Mouse (Mus musculus) liver, adult 2 months (tissue): ENCODE measurements around the gene Pfas. TPM values are rescaled to one million over a fixed set of nuclear protein-coding genes. Genes with fewer than 3 reads are reported as not detected.
A peak's percentile ranks its signal among the peaks of the same experiment; 100 is the strongest.
"Not testable (repeated sequence)": the region's sequence is repeated elsewhere in the genome, so short reads cannot be mapped to it uniquely, and the experiment has no call there.

Source experiments
- DNase-seq: peaks from one replicate; pipeline ENCODE4 v3.0.0-alpha.2; 2011; ENCODE audit warnings: low read depth, low spot score; ENCODE audit errors: extremely low read depth
- H3K27ac ChIP-seq: fragments of 200-500 bp; replicated peaks from 2 replicates; pipeline ENCODE4 v1.5.1; 2012; ENCODE audit warnings: low read depth, mild to moderate bottlenecking, control low read depth, inconsistent platforms, low read length; ENCODE audit not compliant: insufficient read depth
- H3K27me3 ChIP-seq: fragments of 200-500 bp; 2 replicates; pipeline ENCODE4 v1.6.1; 2012; ENCODE audit warnings: mild to moderate bottlenecking, moderate library complexity, low read length, inconsistent platforms; ENCODE audit not compliant: control insufficient read depth, insufficient read depth
- H3K36me3 ChIP-seq: fragments of 200-500 bp; 2 replicates; pipeline ENCODE4 v1.6.1; 2012; ENCODE audit warnings: low read length, inconsistent platforms; ENCODE audit not compliant: control insufficient read depth, insufficient read depth
- H3K4me1 ChIP-seq: fragments of 200-500 bp; 2 replicates; pipeline ENCODE4 v1.6.1; 2011; ENCODE audit warnings: low read length; ENCODE audit not compliant: control insufficient read depth, insufficient read depth
- H3K4me3 ChIP-seq: fragments of 200-500 bp; 2 replicates; pipeline ENCODE4 v1.5.1; 2011; ENCODE audit warnings: low read depth, mild to moderate bottlenecking, control low read depth, low read length, moderate library complexity; ENCODE audit not compliant: insufficient read depth
- H3K79me2 ChIP-seq: fragments of 200-500 bp; 2 replicates; pipeline ENCODE4 v1.6.1; 2012; ENCODE audit warnings: inconsistent platforms, mild to moderate bottlenecking, low read length, moderate library complexity; ENCODE audit not compliant: control insufficient read depth, insufficient read depth
- H3K9ac ChIP-seq: fragments of 200-500 bp; 2 replicates; pipeline ENCODE4 v1.6.1; 2012; ENCODE audit warnings: low read depth, mild to moderate bottlenecking, control low read depth, inconsistent platforms, low read length
- CTCF ChIP-seq: fragments of 200-500 bp; IDR thresholded peaks from 2 replicates; pipeline ENCODE4 v1.5.1; 2011; ENCODE audit warnings: low read depth, low read length, control low read depth
- POLR2A ChIP-seq: fragments of 200-500 bp; IDR thresholded peaks from 2 replicates; pipeline ENCODE4 v1.6.1; 2011; ENCODE audit warnings: low read length, control low read depth; ENCODE audit not compliant: insufficient read depth; ENCODE audit errors: extremely low read depth
- WGBS: fragments of 180-500 bp; shearing (Covaris S2); methylation state at CpG from one replicate; pipeline ENCODE4 v1.1.7; 2018; 5-methylcytosine and 5-hydroxymethylcytosine counted together
- polyA plus RNA-seq: library from polyadenylated mRNA; depleted of rRNA; stranded (reverse); fragments of >200 nt; gene quantifications from 2 replicates; pipeline ENCODE4 v1.2.3, GENCODE M21; 2012
- total RNA-seq: library from RNA; depleted of rRNA; stranded (reverse); fragments of >200 nt; gene quantifications from 2 replicates; pipeline ENCODE4 v1.2.3, GENCODE M21; 2014

Pfas gene
- total and polyA plus RNA-seq, 2 experiments: 5.0 to 7.0 TPM

- Histone ChIP-seq H3K27me3 (no peaks in the 10 kb centered on the region), H3K36me3 (no peaks in the 10 kb centered on the region), H3K9ac (peak overlapping the region; percentile 68), H3K4me1 (peaks cover 6% of the 10 kb centered on the region), H3K79me2 (0 out of 2 replicates have a peak, but pooled peaks cover 3% of the 10 kb centered on the region), H3K27ac (peak overlapping the region; percentile 66), H3K4me3 (peak overlapping the region; percentile 55)
- peak; percentile 55; the same call in 1 of the 2 replicates for TF ChIP-seq POLR2A
- no peak for TF ChIP-seq CTCF
- under 1% methylated on average over 18 of the region's 18 CpGs for WGBS
- peak; percentile 93 for DNase-seq
These were observed 3.9 kb upstream of the Pfas start for GRCm38 (mm10) chr11:69012071-69012601.

GRCm38 (mm10) chr11:69011445-69011844 lies 3.2 kb upstream of the Pfas start:
- H3K4me3 ChIP-seq: not testable (repeated sequence)

DNA sequence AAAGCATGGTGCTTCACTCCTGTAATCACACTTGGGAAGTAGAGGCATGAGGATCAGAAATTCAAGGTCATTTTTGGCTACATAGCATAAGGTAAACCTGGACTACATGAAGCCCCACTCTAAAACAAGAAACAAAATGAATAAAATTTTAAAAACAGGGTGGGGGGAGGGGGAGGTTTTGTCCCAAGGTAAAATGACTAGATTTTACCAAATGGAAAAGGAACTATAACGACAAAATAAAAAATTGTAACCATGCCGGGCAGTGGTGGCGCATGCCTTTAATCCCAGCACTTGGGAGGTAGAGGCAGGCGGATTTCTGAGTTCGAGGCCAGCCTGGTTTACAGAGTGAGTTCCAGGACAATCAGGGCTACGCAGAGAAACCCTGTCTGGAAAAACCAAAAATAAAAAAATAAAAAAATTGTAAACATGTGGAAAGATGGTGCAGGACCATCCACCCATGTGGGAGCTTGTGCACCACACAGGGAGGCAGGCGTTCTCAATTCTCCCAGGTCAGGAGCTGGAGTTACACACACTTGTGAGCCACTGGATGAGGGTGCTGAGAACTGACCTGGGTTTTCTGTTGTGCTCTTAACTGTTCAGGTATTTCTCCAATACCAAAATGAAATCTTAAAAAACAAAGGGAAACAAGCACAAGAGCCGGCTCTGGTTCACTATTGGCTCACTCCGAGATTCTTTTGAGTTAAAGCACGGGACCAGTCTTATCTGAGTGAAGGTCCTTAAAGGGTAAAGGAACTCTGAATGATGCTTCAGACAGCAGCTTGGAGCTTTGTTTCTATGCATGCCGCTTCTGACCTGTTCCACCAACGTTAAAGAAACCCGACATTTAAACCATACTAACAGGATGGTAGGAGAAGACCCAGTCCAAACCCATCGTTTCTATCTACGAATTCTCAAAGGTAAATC lies 2.4 kb upstream of the Pfas start:
- no peak overlapping the region for H3K4me3 ChIP-seq
- DNase-seq: no peak
- no peaks in the 10 kb centered on the region for H3K79me2 ChIP-seq
- H3K9ac ChIP-seq: no peak overlapping the region
- H3K4me1 ChIP-seq: peaks cover 4% of the 10 kb centered on the region; the same call in 1 of the 2 replicates
- 86% methylated on average over 15 of the region's 15 CpGs for WGBS
- H3K27me3 ChIP-seq: no peaks in the 10 kb centered on the region
- no peak overlapping the region for H3K27ac ChIP-seq
- TF ChIP-seq POLR2A: no peak
- TF ChIP-seq CTCF: no peak
- no peaks in the 10 kb centered on the region for H3K36me3 ChIP-seq

More at GRCm38 (mm10) chr11:69011445-69011844, 3.2 kb upstream of the Pfas start:
- WGBS: 46% methylated on average over 2 of the region's 2 CpGs
- not testable (repeated sequence) for H3K4me1 ChIP-seq, H3K79me2 ChIP-seq, DNase-seq, H3K27ac ChIP-seq, H3K27me3 ChIP-seq, H3K9ac ChIP-seq, H3K36me3 ChIP-seq

- TF ChIP-seq POLR2A (no peak), CTCF (no peak)
- Histone ChIP-seq H3K27ac (no peak overlapping the region), H3K4me1 (peaks cover 4% of the 10 kb centered on the region; the same call in 1 of the 2 replicates), H3K27me3 (no peaks in the 10 kb centered on the region), H3K9ac (no peak overlapping the region), H3K4me3 (no peak overlapping the region), H3K36me3 (no peaks in the 10 kb centered on the region), H3K79me2 (no peaks in the 10 kb centered on the region)
- WGBS: 94% methylated on average over 1 of the region's 1 CpGs
- no peak for DNase-seq
These were observed 1.2 kb upstream of the Pfas start for GRCm38 (mm10) chr11:69009508-69009907.

GRCm38 (mm10) chr11:69006575-69006974 lies 1.7 kb downstream of the Pfas start:
- not testable (repeated sequence) for H3K27me3 ChIP-seq, DNase-seq, H3K4me1 ChIP-seq, H3K27ac ChIP-seq, H3K9ac ChIP-seq, H3K79me2 ChIP-seq, H3K36me3 ChIP-seq, H3K4me3 ChIP-seq

GRCm38 (mm10) chr11:69005193-69005592 lies 3.1 kb downstream of the Pfas start:
- Histone ChIP-seq H3K27me3 (no peaks in the 10 kb centered on the region), H3K4me3 (no peak overlapping the region), H3K27ac (no peak overlapping the region), H3K36me3 (peaks cover 6% of the 10 kb centered on the region; the same call in 1 of the 2 replicates), H3K4me1 (0 out of 2 replicates have a peak, but pooled peaks cover 2% of the 10 kb centered on the region), H3K9ac (no peak overlapping the region), H3K79me2 (no peaks in the 10 kb centered on the region)
- DNase-seq: no peak
- WGBS: 85% methylated on average over 7 of the region's 7 CpGs
- TF ChIP-seq POLR2A (no peak), CTCF (no peak)
